Mouse (Mus musculus) thymus, postnatal 36 days (tissue): ENCODE results near the gene Mapk12.
A peak's percentile ranks its signal among the peaks of the same experiment; 100 is the strongest.

Source experiments
- DNase-seq, 2 experiments: peaks; one replicate each; pipeline ENCODE4 v3.0.0; 2022; ENCODE audit warnings: mixed read lengths in 2 of 2

Gene Mapk12

DNA sequence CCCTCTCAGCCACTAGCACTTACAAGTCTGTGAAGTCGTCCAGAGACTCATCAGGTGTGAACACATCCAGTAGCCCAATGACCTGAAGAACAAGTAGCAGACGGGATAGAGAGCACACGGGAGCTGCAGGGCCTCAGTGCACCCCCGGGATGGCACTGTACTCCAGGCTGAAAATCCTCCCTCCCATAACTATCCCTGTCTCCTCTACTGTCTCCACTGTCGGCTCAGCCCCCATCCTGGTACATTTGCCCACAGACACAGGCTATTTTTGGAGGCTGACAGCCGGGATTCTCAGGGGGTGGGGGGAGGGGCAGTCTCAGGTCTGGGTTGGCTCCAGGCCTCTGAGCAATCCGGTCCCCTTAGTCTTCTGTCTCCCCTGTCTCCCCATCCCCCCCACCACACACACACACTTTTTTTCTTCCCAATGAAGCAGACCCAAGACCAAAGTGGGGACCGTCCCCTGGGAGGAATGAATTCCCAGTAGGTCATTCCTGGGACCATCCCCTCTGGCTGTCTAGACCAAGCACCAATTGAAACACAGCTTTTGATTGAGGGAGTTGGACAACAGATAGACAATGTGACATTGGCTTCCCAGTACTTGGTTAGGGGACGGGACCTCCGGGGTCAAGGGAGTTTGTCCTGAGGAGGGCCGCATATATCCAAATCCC lies 3.0 kb downstream of the Mapk12 start:
- DNase-seq, result no peak

DNA sequence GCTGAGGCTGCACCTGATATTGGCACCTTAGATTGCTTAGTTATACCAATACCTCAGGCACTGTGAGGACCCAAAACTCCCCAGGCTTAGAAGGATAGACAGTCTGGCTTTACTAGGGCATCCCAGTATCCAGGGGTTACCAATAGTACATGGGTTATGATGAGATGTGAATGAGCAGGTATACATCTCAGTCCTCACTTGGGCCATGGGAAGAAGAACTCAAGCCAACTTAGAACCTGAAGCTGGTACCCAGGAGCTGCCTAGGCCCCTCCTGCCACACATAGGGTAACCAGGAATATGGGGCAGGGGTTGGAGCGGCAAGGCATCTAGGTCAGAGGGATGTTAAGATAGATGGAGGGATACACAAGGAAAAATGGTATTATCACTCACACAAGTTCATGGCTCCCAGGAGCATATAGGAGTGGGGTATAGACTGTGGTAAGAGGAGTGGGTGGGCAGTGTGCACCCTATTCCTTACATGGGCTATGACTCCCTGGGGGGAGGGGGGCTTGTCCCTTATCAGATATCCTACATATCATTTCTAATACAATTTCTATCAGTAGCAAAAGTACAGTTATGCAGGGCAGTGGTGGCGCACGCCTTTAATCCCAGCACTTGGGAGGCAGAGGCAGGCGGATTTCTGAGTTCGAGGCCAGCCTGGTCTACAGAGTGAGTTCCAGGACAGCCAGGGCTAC lies 3.9 kb downstream of the Mapk12 start:
- no peak for DNase-seq

DNA sequence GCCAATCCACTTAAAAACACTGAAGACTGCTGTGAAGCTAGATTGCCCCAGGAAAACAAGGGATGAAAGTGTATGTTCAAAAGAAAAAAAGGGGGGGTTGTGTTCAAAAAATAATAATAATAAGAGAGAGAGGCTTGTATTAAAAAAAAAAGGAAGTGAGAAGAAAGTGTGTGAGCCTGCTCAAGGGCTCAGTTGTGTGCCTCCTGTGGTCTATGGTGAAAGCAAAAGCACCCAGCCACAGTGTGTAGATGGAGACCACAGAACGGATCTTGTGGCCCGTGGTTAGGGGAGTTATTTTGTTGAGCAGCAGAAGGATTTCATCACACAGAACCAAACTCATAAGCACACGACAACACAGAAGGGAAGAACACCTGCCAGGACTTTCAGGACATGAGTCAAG lies 9.2 kb downstream of the Mapk12 start:
- DNase-seq, result peak; percentile 48 to 56

GRCm38 (mm10) chr15:89130245-89130644 lies 10.3 kb downstream of the Mapk12 start:
- DNase-seq, result no peak

DNA sequence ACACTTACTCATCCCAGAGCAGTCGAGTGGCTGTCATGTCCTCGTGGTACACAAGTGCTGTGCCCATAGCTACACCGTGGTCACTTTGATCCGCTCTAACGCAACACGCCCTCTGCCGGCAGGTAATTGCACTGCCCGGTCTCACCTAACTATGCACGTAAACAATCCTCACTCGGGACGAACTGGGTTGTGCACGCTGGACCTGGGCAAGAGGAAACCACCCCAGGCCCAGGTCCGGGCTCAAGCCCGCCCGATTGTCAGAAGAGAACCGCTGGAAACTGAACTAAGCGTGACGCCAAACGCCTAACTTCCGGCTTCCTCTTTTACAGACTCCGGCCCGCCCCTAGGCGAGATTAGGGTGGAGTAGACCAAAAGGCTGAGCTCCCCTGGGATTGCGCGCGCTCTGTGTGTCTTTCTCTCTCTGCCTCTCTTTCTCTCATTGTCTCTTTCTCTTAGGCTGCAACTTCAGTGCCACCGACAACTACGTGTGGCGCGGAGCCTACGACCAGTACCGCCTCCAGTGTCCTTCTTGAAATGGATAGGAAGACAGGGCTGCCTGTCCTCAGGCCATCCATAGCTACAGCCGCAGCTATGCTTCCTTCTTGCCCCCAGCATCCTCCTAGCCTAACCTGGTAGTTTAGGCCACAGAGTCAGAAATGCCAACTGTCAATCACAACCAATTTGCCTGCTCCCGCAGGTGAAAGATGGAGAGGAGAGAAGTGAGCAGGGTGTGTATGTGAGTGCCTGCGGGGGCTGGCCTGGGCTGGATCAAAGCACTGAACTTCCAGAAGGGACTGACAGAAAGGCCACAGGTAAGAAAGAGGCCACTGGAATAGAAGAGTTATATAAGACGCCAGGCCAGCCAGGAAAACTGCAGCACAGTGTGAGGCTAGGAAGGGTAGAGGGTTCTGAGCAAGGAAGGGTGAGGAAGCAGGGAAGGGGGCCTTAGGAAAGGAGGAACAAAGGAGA lies 11.8 kb downstream of the Mapk12 start, which contains the start of gene Hdac10:
Gene Hdac10 (minus strand): TSS at position 319 of the 969 bp plus-strand sequence.
- peak; percentile 78 to 81 for DNase-seq

DNA sequence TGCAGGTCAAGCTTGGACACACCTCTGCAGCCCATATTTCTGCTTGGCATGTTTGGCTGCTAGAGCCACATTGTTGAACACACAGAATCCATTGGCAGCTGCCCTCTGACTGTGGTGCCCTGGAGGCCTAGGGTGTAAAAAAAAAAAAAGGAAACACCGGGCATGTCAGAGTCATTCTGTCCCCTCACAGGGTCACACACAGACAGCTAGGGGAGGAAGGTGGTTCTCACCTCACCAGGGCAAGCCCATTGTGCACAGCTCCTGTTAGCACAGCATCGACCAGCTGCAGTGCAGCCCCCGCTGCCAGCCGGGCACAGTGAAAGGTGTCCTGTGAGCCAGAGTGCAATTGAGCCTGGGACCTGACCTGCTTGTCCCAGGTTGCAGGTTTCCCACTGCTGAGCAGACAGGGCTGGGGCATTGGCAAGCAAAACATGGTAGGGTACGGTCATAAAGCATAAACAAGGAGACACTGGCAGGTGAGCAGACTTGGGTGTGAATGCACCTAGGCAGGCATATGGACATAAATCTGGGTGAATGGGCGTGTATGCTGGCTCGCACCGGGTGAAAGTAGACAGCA lies 13.1 kb downstream of the Mapk12 start:
- no peak for DNase-seq

GRCm38 (mm10) chr15:89126622-89127021 lies 13.9 kb downstream of the Mapk12 start:
- DNase-seq, result no peak

- DNase-seq, result no peak
These were observed 15.2 kb downstream of the Mapk12 start for GRCm38 (mm10) chr15:89125351-89125750.

GRCm38 (mm10) chr15:89124312-89124711 lies 16.2 kb downstream of the Mapk12 start:
- DNase-seq, result no peak

DNA sequence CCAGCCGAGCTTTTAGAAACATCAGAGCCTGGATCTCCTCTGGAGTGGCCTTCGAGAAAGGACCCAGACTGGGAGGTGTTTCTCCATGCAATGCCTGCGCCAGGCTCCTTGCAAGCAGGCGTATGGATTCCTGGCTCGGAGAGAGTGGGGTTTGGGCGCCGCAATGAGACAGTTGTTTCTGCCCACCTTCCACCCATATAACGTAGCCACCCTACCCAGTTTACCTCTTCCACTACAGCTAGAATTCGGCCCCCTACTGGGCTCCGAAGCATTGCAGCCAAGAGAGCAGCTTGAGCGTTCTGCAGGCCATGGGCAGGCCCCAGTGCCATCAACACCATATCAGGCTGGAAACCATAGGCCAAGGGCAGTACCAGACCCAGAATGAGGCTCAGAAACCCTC lies 16.9 kb downstream of the Mapk12 start:
- peak; percentile 33 to 48 for DNase-seq

DNA sequence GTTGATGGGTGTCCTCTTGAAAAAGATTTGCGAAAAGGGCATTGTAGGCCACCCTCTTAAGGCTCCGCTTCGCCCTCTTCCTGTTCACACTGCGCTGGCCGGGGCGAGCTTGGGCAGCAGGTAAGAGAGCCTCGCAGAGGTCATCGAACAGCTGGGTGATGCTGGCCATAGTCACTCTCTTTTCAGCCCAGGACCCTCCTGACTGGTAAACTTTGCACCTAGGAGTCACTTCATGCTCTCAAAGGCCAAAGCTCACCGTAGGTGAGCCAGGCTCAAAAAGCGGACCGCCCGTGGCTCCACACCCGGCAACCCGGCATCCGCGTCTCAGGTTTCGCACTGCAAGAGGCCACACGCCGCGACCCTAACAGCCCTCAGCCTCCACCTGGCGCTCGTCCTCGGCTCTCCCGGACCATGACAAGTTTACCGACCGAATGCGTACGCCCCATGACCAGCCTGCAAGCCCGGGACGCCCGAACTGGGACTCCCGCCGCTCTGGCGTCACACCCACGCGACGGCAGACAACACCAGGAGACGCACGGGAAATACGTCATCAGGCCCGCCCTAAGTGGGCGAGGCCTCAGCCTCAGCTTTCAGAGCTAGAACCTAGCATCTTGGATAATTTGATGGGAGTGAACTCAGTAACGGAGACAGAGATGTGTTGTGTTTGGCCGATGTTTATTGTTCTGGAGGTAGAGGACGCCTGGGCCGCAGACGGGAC lies 17.7 kb downstream of the Mapk12 start, which contains the start of gene Tubgcp6:
Gene Tubgcp6 (minus strand): TSS at position 464 of the 718 bp plus-strand sequence.
- DNase-seq, result peak; percentile 92

GRCm38 (mm10) chr15:89118007-89118406 lies 22.5 kb downstream of the Mapk12 start:
- peak in 1 of 2 experiments; percentile 18 for DNase-seq

- DNase-seq, result no peak
These were observed 30.4 kb downstream of the Mapk12 start for GRCm38 (mm10) chr15:89110147-89110546.

GRCm38 (mm10) chr15:89106976-89107375 lies 33.5 kb downstream of the Mapk12 start:
- DNase-seq, result no peak

DNA sequence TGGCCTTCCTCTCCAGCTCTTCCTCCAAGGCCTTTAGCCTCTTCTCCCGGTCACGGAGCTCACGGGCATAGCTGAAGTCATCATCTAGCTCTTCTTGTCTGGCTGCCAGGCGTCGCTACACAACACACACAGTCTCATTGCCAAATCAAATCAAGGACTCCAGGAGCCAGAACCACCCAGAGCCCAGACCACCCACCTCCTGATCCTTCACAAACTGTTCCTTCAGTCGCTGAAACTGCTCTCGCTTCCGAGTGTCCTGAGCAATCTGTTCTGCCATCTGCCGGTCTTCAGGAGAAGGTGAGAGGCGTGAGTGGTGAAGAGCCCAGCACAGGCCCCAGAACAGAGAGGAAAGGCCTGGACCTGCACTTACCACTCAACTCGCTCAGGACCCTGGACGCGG lies 34.4 kb downstream of the Mapk12 start:
- DNase-seq, result no peak

DNA sequence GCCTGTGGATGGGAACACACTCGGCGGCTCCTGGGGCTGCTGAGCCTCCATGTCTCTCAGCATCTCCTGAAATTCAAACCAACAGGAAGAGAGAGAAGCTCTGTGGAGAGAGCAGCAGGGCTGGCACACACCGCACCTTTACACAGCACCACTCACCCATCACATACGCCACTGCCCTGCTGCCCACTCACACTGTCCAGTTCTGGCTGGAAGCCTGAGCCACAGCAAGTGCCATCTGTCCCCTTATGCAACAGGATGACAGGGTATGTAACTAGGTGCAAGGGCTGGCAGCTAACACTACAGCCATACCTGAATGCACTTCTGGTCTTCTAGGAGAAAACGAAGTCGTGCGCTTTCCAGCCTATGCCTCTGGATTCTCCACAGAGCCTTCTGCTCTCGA lies 36.1 kb downstream of the Mapk12 start:
- DNase-seq, result no peak

DNA sequence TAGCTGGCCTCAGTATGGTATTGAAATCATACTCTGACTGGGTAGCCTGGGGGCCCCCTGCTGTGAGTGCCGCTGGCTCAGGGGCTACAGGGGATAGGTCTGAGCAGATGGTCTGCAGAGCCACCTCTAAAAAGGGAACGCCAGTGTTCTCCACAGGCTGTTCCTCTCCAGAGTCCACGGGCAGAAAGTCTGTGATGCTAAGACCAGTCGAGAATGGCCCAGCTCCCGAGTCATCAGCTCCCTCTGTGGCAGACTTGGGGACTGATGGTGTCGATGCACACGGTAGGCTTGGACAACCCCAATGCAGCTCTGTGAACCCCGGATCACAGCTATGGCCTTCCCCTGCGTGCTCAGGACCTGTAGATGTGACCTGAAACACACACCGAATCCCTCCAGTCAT lies 36.6 kb downstream of the Mapk12 start:
- DNase-seq, result no peak

DNA sequence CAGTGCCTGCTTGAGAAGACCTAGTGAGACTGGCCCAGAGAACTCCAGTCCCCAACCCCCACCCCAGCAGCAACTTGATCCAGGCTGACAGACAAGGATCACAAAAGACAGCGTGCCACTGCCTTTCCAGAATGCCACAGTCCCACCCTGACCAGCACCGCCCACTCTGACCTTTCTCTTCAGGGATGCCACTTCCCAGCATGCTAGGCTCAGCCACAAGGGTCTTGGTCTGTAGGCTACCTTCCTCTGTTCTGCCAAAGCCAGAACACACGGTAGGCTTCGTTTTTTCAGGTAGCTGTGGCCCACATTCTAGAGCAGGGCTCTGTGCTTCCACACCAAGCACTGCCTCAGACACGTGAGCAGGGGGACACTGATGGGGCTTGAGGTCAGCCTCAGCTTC lies 37.9 kb downstream of the Mapk12 start:
- DNase-seq, result no peak

GRCm38 (mm10) chr15:89100823-89101222 lies 39.7 kb downstream of the Mapk12 start:
- DNase-seq, result no peak

- DNase-seq, result no peak
These were observed 41.9 kb downstream of the Mapk12 start for GRCm38 (mm10) chr15:89098616-89099015.

DNA sequence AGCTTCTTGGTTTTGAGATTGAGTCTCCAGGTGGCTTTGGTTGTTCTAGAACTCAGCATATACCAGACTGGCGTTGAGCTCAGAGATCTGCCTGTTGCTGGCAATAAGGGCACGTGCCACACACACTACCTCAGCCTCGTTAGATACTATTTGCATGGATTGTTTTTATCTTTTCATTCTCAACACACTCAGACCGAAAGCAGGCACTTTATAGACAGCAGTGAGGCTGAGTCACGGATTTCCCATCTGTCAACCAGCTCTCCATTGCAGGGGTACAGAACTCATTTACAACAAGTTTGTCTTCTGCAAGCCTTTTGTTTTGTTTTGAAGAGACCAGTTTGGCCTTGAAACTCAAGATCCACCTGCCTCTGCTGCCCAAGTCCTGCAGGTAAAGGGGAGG lies 43.1 kb downstream of the Mapk12 start:
- DNase-seq, result no peak

DNA sequence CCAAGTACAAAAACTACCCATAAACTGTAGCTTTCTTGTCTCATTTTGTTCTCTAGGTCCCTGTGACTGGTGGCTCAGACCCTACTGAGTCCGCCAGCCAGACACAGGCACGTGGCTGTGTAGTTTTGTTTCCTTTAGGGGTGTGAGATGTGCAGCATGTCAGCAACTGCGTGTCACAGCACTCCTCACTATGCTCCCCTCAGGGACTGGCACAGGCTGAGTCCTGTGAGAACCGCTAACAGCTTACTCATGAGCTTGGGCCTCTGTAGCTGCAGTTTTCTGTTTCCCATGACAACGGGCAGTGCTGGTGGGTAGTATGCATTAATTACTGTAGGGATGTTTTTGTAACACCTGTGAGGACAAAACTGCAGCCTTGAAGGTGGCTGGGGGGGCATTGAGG lies 48.3 kb downstream of the Mapk12 start:
- no peak for DNase-seq
